Mouse (Mus musculus) hindbrain, embryonic 12.5 days (tissue): ENCODE measurements at regions not wholly inside any gene's neighbourhood (a gene's known extent, or its start where the extent isn't known, plus 50 kb on each side); places are given as distances from the start of the nearest gene placed in this dataset.

Source experiments
- ATAC-seq: fragments of 200-750 bp; cut with Nextera tagmentation; 2 replicates; pipeline ENCODE4 v1.8.0; 2017; ENCODE audit warnings: moderate TSS enrichment; ENCODE audit not compliant: low FRiP score
- H3K27ac ChIP-seq: fragments of 300-500 bp; sonication (generic); 2 replicates; pipeline ENCODE4 v1.5.1; 2016; ENCODE audit warnings: mild to moderate bottlenecking
- H3K27me3 ChIP-seq: fragments of 300-500 bp; sonication (generic); 2 replicates; pipeline ENCODE4 v1.6.1; 2016; ENCODE audit warnings: mild to moderate bottlenecking
- H3K36me3 ChIP-seq: fragments of 300-500 bp; sonication (generic); 2 replicates; pipeline ENCODE4 v1.6.1; 2016; ENCODE audit warnings: mild to moderate bottlenecking
- H3K4me1 ChIP-seq: fragments of 300-500 bp; sonication (generic); 2 replicates; pipeline ENCODE4 v1.6.1; 2016
- H3K4me2 ChIP-seq: fragments of 300-500 bp; sonication (generic); replicated peaks from 2 replicates; pipeline ENCODE4 v1.6.1; 2016; ENCODE audit warnings: mild to moderate bottlenecking
- H3K4me3 ChIP-seq: fragments of 300-500 bp; sonication (generic); 2 replicates; pipeline ENCODE4 v1.5.1; 2016; ENCODE audit warnings: mild to moderate bottlenecking
- H3K9ac ChIP-seq: fragments of 300-500 bp; sonication (generic); 2 replicates; pipeline ENCODE4 v1.6.1; 2016; ENCODE audit warnings: mild to moderate bottlenecking, moderate library complexity
- H3K9me3 ChIP-seq: fragments of 300-500 bp; sonication (generic); replicated peaks from 2 replicates; pipeline ENCODE4 v1.6.1; 2016; ENCODE audit warnings: mild to moderate bottlenecking
- WGBS: fragments of 180-500 bp; shearing (Covaris S2); methylation state at CpG from one replicate; pipeline ENCODE4 v1.1.7; 2016; 5-methylcytosine and 5-hydroxymethylcytosine counted together

DNA sequence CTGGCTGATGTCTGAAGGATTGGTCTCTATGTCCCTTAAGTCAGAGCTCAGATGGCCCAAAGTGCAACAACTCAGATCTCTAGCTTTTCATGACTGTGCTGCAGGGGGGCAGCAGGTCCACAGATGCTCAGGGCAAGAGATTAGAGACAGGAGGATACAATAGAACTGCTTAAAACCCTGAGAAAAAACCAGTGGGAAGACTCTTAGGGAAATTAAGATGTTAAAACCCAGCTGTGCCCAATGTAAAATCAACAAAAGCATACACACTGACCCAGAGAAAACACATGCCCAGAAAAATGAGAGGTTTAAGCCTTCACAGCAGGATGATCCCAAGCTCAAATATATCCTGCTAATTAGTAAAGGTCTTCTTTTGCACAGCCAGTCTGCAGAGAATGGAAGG lies 403.5 kb downstream of the Klhl13 start:
- Histone ChIP-seq H3K27me3 (no peaks in the 10 kb centered on the region), H3K4me2 (no peak overlapping the region), H3K9ac (no peak overlapping the region), H3K36me3 (no peaks in the 10 kb centered on the region), H3K4me1 (no peaks in the 10 kb centered on the region), H3K27ac (no peak overlapping the region), H3K9me3 (no peaks in the 10 kb centered on the region), H3K4me3 (no peak overlapping the region)
- peak; percentile 68 for ATAC-seq

GRCm38 (mm10) chrX:22950406-22951256 lies 414.3 kb downstream of the Klhl13 start:
- H3K27ac ChIP-seq, result no peak overlapping the region
- H3K9ac ChIP-seq, result no peak overlapping the region
- H3K36me3 ChIP-seq, result no peaks in the 10 kb centered on the region
- peak; percentile 56 for ATAC-seq
- no peaks in the 10 kb centered on the region for H3K4me1 ChIP-seq
- no peaks in the 10 kb centered on the region for H3K27me3 ChIP-seq
- H3K9me3 ChIP-seq, result no peaks in the 10 kb centered on the region
- 36% methylated on average over 3 of the region's 3 CpGs for WGBS
- H3K4me2 ChIP-seq, result no peak overlapping the region
- H3K4me3 ChIP-seq, result no peak overlapping the region
